Mouse (Mus musculus): Measurements from ENCODE around the gene Uchl4. TPM values are rescaled to one million over a fixed set of nuclear protein-coding genes. Genes with fewer than 3 reads are reported as not detected.

The Uchl4 gene
- total RNA-seq, 2 experiments from 2014 or later = 1.9 TPM; not detected in 1

DNA sequence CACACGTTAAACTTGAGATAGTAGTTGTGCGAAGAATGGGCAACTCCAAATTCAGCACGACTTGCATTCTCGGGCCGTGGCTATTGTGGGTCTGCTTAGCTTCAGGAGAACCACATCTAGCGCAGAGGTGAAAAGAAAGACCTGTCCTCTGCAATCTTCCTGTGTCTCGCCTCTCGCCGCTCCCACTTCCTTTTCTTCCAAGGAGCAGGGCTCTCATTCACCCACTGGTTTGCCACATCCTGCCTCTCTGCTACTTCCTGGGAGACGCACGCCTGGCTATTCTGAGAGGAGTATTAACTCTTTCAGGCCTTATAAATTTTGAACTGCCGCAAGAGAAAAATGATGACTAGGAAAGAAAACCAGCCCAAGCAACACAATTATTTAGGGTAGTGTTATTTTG is 7.3 kb upstream of the Uchl4 start:
- no peak for ATAC-seq (replicated peaks; ENCODE audit: low FRiP score, low TSS enrichment, poor library complexity, severe bottlenecking)

- ATAC-seq (replicated peaks; ENCODE audit: low FRiP score, low TSS enrichment, poor library complexity, severe bottlenecking) = no peak
Observed at GRCm38 (mm10) chr9:64228972-64229371, 6.0 kb upstream of the Uchl4 start.

- no peak for ATAC-seq (replicated peaks; ENCODE audit: low FRiP score, low TSS enrichment, poor library complexity, severe bottlenecking)
Observed at GRCm38 (mm10) chr9:64231171-64231570, 3.8 kb upstream of the Uchl4 start.

DNA sequence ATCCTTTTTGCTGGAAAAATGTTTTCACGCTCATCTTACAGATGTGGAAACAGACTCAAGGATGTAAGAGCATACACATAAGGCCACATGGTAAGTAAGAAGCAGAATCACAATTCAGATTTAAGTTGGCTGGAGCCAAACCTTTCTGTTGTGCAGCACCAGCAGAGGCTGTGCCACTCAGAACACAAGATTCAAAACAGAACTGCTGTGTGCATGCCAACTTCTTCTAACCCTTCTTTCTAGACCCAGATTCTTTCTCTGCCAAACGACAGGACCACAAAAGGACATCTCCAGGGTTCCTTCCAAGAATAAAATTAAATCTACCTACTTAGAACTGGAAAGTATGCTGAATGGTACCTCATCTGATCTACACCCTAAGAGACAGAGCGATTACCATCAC is 3.3 kb upstream of the Uchl4 start:
- ATAC-seq (replicated peaks; ENCODE audit: low FRiP score, low TSS enrichment, poor library complexity, severe bottlenecking) = no peak

- ATAC-seq (replicated peaks; ENCODE audit: low FRiP score, low TSS enrichment, poor library complexity, severe bottlenecking) = no peak
Observed at GRCm38 (mm10) chr9:64232257-64232957, 2.6 kb upstream of the Uchl4 start.

GRCm38 (mm10) chr9:64233656-64234055 is 1.3 kb upstream of the Uchl4 start:
- no peak for ATAC-seq (replicated peaks; ENCODE audit: low FRiP score, low TSS enrichment, poor library complexity, severe bottlenecking)

DNA sequence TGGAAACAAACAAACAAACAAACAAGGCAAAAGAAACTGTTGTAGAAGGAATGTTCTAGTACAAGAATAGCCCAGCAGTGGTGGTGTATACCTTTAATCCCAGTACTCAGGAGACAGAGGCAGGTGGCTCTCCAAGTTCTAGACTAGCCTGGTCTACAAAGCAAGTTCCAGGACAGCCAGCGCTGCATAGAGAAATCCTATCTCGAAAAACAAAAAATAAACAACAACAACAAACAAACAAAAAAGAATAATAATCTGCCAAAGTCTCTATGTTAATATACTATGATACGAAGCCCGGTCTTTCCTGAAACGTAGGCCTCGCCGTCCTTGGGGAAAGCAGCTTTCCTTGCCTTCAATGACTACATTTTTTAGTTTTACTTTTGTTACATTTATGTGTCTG is 1.1 kb downstream of the Uchl4 start:
- no peak for ATAC-seq (replicated peaks; ENCODE audit: low FRiP score, low TSS enrichment, poor library complexity, severe bottlenecking)

DNA sequence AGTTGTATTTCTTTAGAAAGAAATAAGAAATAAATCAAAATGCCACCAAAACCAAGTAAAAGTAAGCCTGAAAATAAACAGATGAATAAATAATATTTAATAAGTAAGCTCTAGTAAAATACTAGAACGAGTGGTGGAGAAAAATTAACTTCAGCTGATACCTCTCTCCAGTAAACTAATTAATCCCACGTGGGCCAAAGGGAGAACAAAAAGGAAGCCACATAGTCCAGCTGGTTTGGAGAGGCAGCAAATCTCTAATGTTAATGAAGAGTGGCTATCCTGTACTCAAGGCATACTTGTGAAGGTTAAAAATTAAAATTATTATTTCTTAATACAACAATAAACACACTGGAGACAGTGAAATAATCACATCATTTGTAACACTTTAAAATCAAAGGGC is 5.1 kb downstream of the Uchl4 start:
- ATAC-seq (replicated peaks; ENCODE audit: low FRiP score, low TSS enrichment, poor library complexity, severe bottlenecking) = no peak

DNA sequence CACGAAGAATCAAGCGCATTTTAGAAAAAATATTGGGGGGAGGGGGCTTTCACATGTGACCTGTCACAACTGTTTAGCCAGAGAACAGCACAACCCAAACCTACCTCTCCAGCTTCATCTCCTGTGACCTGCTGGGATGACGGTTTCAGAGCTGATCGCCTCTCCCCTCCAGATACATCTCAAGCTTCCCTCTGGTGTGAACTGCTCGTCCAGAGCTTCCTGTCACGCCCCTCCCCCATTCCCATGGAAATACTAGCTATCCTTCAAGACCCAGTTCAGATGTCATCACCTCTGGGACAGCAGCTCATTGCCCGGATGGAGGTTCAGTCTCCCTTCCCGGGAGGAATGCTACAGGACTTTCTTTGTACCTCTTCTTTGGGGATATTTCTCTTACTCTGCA is 5.7 kb downstream of the Uchl4 start:
- ATAC-seq (replicated peaks; ENCODE audit: low FRiP score, low TSS enrichment, poor library complexity, severe bottlenecking) = no peak

- no peak for ATAC-seq (replicated peaks; ENCODE audit: low FRiP score, low TSS enrichment, poor library complexity, severe bottlenecking)
Observed at GRCm38 (mm10) chr9:64242381-64242831, 7.4 kb downstream of the Uchl4 start.

- ATAC-seq (replicated peaks; ENCODE audit: low FRiP score, low TSS enrichment, poor library complexity, severe bottlenecking) = no peak
Observed at GRCm38 (mm10) chr9:64249371-64249770, 14.4 kb downstream of the Uchl4 start.

GRCm38 (mm10) chr9:64250111-64250730 is 15.2 kb downstream of the Uchl4 start:
- no peak for ATAC-seq (replicated peaks; ENCODE audit: low FRiP score, low TSS enrichment, poor library complexity, severe bottlenecking)

DNA sequence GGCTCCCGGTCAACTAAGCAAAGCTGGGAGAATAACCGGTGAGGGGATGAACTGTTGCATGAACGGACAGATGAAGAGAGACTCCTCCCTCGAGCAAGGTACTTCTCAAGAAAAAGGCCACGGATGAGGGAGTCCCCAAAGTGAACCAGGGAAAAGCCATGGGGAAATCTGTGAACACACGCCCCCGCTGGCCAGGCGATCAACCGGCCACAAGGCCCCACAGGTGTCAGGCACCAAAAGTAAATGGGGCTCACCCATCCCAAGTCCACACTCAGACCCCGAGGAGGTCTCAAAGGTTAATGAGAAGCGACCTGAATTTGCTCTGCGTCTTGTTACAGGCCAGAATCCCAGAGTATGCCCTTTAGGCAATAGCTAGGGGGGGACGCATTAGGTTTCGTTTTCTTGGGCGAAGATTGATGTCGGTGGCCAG is 17.6 kb downstream of the Uchl4 start:
- ATAC-seq (replicated peaks; ENCODE audit: low FRiP score, low TSS enrichment, poor library complexity, severe bottlenecking) = no peak

DNA sequence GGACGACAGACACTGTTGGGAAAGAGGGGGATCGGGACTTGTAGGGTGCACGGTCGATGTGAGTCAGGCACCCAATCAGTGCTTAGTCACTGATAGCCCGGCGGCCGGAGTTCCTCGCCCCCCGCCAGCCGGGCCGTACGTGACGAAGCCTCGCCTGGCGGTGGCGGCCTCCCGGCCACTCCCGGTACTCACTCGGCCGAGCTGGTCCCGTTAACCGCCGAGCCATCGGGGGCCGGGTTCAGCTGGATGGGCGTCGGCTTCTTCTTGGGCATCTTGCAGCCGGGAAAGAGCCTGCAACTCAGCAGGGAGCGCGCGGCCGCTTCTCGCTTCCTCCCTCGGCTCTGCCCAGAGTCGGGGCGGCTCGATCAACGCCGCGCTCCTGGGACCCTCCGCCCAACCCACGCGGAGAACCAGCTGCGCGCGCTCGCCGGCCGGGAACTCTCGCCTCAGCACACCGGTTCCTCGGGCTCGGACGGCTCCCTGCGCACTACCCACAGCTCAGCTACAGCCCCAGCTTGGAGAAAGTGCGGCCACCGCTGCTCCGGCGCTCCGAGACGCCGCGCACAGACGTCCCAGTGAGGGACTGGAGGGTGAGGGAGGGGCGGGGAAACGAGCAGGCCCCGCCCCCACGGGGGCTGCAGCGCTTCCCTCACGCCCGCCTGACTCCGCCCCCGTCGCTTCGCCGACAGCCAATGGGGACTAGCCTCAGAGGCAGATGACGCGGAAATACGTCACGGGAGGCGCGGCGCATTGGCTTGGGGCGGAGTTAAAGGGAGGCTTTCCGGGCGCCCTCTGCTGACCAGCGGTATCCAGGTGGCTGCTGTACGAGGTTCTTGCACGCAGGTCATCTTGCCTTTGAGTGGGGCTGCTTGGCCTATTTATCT is 18.3 kb downstream of the Uchl4 start, which contains the start of gene Map2k1:
TSS of gene Map2k1 (minus strand) at position 611 of the 884 bp plus-strand sequence.
- peak; percentile 98 for ATAC-seq (replicated peaks; ENCODE audit: low FRiP score, low TSS enrichment, poor library complexity, severe bottlenecking)

GRCm38 (mm10) chr9:64255422-64255821 is 20.4 kb downstream of the Uchl4 start:
- no peak for ATAC-seq (replicated peaks; ENCODE audit: low FRiP score, low TSS enrichment, poor library complexity, severe bottlenecking)

DNA sequence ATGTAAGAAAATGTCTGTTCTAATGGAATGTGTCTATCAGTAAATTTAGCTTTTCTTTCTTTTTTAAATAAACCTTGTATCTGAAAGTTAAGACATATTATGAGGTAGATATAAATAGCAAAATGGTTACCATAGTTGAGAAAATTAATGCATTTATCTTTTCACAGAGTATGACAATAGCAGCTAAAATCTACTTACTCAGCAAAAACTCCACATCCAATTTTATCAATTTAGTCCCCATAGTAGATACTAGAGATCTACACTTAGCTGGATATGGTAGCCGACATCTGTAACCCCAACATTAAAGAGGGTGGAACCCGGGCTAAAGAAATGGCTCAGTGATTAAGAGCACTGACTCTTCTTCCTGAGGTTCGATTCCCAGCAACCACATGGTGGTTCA is 21.2 kb downstream of the Uchl4 start:
- no peak for ATAC-seq (replicated peaks; ENCODE audit: low FRiP score, low TSS enrichment, poor library complexity, severe bottlenecking)

GRCm38 (mm10) chr9:64259906-64260305 is 24.9 kb downstream of the Uchl4 start:
- no peak for ATAC-seq (replicated peaks; ENCODE audit: low FRiP score, low TSS enrichment, poor library complexity, severe bottlenecking)

GRCm38 (mm10) chr9:64261023-64261422 is 26.0 kb downstream of the Uchl4 start:
- no peak for ATAC-seq (replicated peaks; ENCODE audit: low FRiP score, low TSS enrichment, poor library complexity, severe bottlenecking)

DNA sequence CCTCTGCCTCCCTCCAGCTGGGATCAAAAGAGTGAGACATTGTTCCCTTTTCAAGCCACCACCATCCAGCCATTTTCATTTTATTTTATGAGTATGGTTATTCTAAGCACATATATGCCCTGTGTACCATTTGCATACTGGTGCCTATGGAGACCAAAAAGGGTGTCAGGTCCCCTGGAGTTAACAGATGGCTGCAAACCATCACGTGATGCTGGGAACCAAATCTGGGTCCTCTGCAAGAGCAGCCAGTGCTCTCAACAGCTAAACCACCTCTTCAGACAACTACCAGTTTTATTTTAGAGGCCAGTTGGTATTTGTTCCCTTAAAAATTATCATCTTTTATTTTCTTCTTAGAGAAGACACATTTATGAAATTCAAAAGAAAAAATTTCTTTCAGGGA is 29.8 kb downstream of the Uchl4 start:
- ATAC-seq (replicated peaks; ENCODE audit: low FRiP score, low TSS enrichment, poor library complexity, severe bottlenecking) = no peak

- ATAC-seq (replicated peaks; ENCODE audit: low FRiP score, low TSS enrichment, poor library complexity, severe bottlenecking) = no peak
Observed at GRCm38 (mm10) chr9:64267231-64267630, 32.2 kb downstream of the Uchl4 start.

Measured in megakaryocyte-erythroid progenitor cell, adult 5-6 weeks (primary cell).